Mouse (Mus musculus) intestine, embryonic 15.5 days (tissue): ENCODE results near the gene Dmrt3. TPM values are rescaled to one million over a fixed set of nuclear protein-coding genes. Genes with fewer than 3 reads are reported as not detected.

Experiments
- ATAC-seq: fragments of 200-750 bp; cut with Nextera tagmentation; 2 replicates; pipeline ENCODE4 v1.8.0; 2017; ENCODE audit warnings: moderate TSS enrichment, moderate library complexity
- H3K27ac ChIP-seq: fragments of 300-500 bp; sonication (generic); 2 replicates; pipeline ENCODE4 v1.5.1; 2015; ENCODE audit warnings: mild to moderate bottlenecking, inconsistent platforms
- H3K27me3 ChIP-seq: fragments of 300-500 bp; sonication (generic); replicated peaks from 2 replicates; pipeline ENCODE4 v1.6.1; 2015; ENCODE audit warnings: inconsistent platforms
- H3K36me3 ChIP-seq: fragments of 300-500 bp; sonication (generic); 2 replicates; pipeline ENCODE4 v1.6.1; 2015; ENCODE audit warnings: inconsistent platforms
- H3K4me1 ChIP-seq: fragments of 300-500 bp; sonication (generic); replicated peaks from 2 replicates; pipeline ENCODE4 v1.6.1; 2015; ENCODE audit warnings: inconsistent platforms
- H3K4me2 ChIP-seq: fragments of 300-500 bp; sonication (generic); replicated peaks from 2 replicates; pipeline ENCODE4 v1.6.1; 2015; ENCODE audit warnings: mild to moderate bottlenecking, inconsistent platforms
- H3K4me3 ChIP-seq: fragments of 300-500 bp; sonication (generic); replicated peaks from 2 replicates; pipeline ENCODE4 v1.5.1; 2015; ENCODE audit warnings: inconsistent platforms
- H3K9ac ChIP-seq: fragments of 300-500 bp; sonication (generic); 2 replicates; pipeline ENCODE4 v1.6.1; 2015; ENCODE audit warnings: inconsistent platforms
- H3K9me3 ChIP-seq: fragments of 300-500 bp; sonication (generic); 2 replicates; pipeline ENCODE4 v1.6.1; 2016; ENCODE audit warnings: inconsistent platforms
- WGBS: fragments of 180-500 bp; shearing (Covaris S2); methylation state at CpG from one replicate; pipeline ENCODE4 v1.1.7; 2015; 5-methylcytosine and 5-hydroxymethylcytosine counted together
- polyA plus RNA-seq: library from polyadenylated mRNA; unstranded; fragments of >200 nt; fragmentation: Nextera tagmentation; extraction: Ambion mirVana; gene quantifications from 2 replicates; pipeline ENCODE4 v1.2.1, GENCODE M21; 2015

The Dmrt3 gene
- polyA plus RNA-seq, 1 experiment from 2014 or later, result 0.41 TPM

DNA sequence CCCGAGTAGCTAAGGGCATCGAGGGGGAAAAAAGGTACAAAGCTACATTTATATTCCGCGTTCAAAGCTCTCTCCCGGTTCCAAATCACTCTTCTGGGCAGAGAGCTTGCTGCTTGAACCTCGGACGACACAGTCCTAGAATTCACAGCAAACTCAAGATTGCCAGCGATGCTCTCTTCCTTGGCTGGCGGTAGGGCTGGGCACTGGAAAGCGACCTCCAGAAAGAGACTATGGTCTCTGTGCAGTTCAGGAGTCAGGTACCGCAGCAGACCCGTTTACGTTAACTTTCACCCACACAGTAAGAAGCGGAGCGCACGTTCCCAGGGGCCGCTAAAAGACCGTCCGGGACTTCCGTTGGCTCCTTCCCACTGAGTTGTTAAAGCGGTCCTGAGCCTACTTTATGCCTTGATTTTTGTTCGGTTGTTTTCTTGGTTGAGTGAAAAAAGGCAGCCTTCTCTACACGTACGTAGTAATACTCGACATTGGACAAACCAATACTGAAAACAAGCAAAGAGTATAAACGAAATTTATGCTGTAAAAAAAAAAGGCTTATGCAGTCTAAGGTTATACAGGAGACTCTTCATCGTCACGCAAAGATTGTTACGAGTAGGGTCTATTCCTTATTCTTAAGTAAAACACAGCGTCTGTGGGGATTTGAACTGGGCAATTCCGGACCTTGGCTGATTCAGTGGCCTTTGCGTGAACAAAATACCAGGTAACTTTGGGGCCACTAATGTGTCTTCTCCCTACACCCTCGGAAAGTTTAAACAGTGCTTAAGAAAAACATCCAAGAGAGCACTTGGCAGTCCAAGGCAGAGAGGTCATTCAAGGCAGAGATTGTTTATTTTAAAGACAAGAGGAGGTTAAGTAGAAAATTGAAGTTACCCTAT is 895 bp upstream of the Dmrt3 start:
- no peak for ATAC-seq
- Histone ChIP-seq H3K4me3 (no peak overlapping the region), H3K4me2 (no peak overlapping the region), H3K9ac (no peak overlapping the region), H3K27ac (no peak overlapping the region), H3K27me3 (peaks cover 94% of the 10 kb centered on the region), H3K9me3 (no peaks in the 10 kb centered on the region), H3K4me1 (peaks cover 23% of the 10 kb centered on the region), H3K36me3 (no peaks in the 10 kb centered on the region)
- 1% methylated on average over 33 of the region's 33 CpGs for WGBS

DNA sequence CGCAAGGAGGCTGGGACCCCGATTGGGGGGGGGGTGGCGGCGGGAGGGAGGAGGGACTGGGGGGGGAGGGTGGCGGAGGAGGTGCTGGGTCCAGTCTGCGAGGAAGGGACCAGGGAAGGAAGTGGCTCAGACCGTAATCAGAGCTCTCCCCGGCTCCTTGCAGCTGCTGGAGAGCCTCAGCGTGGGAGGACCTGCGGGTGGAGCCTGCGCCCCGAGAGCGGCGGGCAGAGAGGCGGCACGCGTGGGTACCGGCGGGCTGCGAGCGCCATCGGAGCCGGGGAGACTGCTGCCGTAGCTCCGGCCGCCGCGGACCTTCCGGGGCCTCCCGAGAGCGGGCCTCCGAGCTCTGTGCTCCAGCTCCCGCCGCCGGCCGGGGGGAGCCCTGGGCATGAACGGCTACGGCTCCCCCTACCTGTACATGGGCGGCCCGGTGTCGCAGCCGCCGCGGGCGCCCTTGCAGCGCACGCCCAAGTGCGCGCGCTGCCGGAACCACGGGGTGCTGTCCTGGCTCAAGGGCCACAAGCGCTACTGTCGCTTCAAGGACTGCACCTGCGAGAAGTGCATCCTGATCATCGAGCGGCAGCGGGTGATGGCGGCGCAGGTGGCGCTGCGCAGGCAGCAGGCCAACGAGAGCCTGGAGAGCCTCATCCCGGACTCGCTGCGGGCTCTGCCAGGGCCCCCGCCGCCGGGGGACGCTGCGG is 460 bp downstream of the Dmrt3 start:
- under 1% methylated on average over 64 of the region's 71 CpGs for WGBS
- H3K9me3 ChIP-seq, result no peaks in the 10 kb centered on the region
- no peak overlapping the region for H3K27ac ChIP-seq
- no peaks in the 10 kb centered on the region for H3K36me3 ChIP-seq
- peak; percentile 68 for ATAC-seq
- H3K4me1 ChIP-seq, result peaks cover 22% of the 10 kb centered on the region
- H3K27me3 ChIP-seq, result peaks cover 91% of the 10 kb centered on the region
- peak overlapping the region; percentile 34 for H3K4me3 ChIP-seq
- peak overlapping the region; percentile 23; the same call in 1 of the 2 replicates for H3K9ac ChIP-seq
- H3K4me2 ChIP-seq, result peak overlapping the region; percentile 80

DNA sequence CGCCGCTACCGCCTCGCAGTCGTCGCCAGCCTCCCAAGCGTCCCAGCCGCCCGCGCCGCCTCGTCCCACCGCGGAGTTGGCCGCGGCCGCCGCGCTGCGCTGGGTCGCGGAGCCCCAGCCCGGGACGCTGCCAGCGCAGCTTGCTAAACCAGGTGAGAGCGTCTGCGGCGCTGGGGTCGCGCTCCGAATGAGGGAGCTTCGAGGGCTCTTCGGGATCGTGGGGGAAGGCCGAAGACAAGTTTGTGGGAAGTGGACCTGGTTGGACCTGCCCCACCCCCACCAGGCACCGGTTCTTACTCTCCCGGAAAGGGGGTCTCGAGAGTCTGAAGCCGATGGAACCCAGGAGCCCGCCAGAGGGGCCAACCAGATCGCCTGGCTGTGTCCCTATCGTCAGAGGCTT is 1.0 kb downstream of the Dmrt3 start:
- H3K36me3 ChIP-seq, result no peaks in the 10 kb centered on the region
- H3K27me3 ChIP-seq, result peaks cover 91% of the 10 kb centered on the region
- H3K4me2 ChIP-seq, result peak overlapping the region; percentile 80
- 0 out of 2 replicates have a peak, but pooled peaks have one; percentile 14 for ATAC-seq
- peak overlapping the region; percentile 23; the same call in 1 of the 2 replicates for H3K9ac ChIP-seq
- no peak overlapping the region for H3K27ac ChIP-seq
- no peaks in the 10 kb centered on the region for H3K9me3 ChIP-seq
- H3K4me1 ChIP-seq, result peaks cover 16% of the 10 kb centered on the region
- H3K4me3 ChIP-seq, result peak overlapping the region; percentile 34
- under 1% methylated on average over 42 of the region's 42 CpGs for WGBS

DNA sequence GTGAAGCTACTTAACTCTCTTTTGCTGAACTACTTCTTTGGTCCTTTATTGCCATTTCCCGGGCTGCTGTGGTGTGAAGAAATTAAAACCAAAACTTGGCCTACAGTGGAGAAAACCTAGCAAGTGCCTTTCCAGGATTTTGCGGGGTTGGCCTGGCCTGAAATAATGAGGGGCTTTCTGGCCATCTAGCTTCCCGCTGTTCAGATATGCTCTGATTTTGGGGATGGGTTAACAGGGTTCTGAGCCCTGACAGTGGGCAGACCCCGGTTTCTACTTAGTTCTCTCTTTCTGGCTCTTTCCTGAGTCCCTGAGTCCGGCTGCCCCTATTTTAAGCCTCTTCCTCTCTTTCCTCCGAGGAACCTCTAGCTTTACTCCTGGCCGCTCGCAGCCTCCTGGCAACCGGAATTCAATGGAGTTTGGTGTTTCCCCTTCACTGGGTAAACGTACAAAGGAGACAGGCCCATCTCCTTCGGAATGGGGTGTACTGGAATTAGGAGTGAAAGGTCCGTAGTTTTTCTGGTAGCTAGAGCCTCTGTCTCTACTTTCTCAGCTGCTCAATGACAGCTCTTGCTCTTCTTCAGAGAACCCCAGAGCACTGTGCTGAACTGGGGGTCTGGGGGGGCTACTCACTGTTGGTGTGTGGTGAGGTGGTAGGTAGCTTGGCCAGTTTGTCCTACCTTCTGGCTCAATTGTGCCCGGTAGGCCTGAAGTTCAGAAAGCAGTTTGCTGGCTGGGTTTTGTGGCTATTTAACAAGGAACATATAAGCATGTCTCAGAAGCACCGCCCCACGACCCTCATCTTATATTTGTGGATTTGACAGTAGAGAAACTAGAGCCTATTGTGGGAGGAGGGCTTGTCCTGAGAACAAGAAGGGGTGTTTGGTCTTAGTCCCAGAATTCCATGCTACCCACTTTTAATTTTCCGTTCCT is 2.0 kb downstream of the Dmrt3 start:
- H3K4me2 ChIP-seq, result no peak overlapping the region
- no peak overlapping the region for H3K4me3 ChIP-seq
- no peak overlapping the region for H3K9ac ChIP-seq
- peaks cover 88% of the 10 kb centered on the region for H3K27me3 ChIP-seq
- H3K4me1 ChIP-seq, result peaks cover 14% of the 10 kb centered on the region
- no peak overlapping the region for H3K27ac ChIP-seq
- H3K9me3 ChIP-seq, result no peaks in the 10 kb centered on the region
- no peaks in the 10 kb centered on the region for H3K36me3 ChIP-seq
- no peak for ATAC-seq
- 11% methylated on average over 16 of the region's 16 CpGs for WGBS

DNA sequence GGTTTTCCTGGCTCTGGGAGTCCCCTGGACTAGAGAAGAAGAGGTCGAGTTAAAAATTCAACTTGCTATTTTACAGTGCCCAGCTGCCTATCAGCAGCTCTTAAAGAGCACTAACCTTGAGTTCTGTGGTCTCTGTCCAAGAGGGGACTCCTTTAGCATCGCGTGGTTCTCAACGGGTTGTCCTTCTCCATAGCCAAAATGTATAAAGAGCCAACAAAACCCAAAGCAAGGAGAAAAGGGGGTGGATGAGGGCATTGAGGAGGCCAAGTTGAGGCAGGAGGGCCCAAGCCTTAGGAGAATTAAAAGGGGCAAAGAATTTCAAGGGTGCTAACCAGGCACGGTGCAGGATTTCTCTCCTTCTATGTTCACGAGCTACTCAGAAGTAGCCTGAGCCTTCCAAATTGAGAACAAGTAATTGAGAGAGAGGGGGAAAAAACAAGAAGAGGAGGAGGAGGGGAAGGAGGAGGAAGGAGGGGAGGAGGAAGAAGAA is 2.8 kb downstream of the Dmrt3 start:
- peaks cover 85% of the 10 kb centered on the region for H3K27me3 ChIP-seq
- no peak overlapping the region for H3K9ac ChIP-seq
- WGBS, result 7% methylated on average over 6 of the region's 6 CpGs
- no peak overlapping the region for H3K4me3 ChIP-seq
- no peaks in the 10 kb centered on the region for H3K9me3 ChIP-seq
- H3K36me3 ChIP-seq, result no peaks in the 10 kb centered on the region
- no peak for ATAC-seq
- no peak overlapping the region for H3K4me2 ChIP-seq
- H3K27ac ChIP-seq, result no peak overlapping the region
- H3K4me1 ChIP-seq, result peaks cover 14% of the 10 kb centered on the region

DNA sequence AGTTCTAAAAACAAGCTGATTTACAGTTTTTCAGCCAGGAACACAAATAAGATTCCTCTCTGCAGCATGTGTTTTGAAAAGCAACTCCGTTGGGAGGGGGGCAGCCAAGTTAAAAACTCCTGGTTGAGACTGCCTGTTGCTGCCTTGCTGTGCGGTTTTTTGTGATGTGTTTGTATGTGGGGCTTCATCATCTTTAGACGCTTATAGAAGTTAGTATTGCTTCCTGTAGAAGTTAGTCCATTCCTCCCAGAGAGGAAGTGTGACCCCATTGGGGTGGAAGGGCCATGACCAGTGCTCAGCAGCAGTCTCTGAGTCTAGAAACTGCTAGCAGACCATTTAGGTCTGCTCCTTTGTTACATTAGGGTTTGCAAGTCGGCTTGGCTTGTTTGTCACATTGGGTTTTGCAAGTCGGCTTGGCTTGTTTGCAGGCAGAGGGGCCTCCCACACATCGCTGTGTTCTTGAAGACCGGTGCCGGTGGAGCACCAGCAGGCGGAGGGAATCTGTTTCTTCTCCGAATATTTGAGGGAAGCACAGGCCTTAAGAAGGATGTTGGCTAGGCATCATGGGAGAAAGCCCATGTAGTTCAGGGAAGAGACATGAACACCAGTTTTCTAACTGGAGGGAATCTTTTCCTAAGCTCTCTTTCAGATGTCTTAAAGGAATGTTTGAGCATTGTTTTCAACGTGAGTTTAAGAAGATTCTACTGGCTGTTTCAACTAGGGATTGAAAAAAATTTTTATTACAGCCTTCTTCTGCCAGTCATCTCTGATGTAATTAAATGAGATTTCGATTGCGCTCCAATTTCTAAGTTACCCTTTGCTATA is 3.6 kb downstream of the Dmrt3 start:
- Histone ChIP-seq H3K9me3 (no peaks in the 10 kb centered on the region), H3K27me3 (peaks cover 85% of the 10 kb centered on the region)
- 7% methylated on average over 13 of the region's 13 CpGs for WGBS

DNA sequence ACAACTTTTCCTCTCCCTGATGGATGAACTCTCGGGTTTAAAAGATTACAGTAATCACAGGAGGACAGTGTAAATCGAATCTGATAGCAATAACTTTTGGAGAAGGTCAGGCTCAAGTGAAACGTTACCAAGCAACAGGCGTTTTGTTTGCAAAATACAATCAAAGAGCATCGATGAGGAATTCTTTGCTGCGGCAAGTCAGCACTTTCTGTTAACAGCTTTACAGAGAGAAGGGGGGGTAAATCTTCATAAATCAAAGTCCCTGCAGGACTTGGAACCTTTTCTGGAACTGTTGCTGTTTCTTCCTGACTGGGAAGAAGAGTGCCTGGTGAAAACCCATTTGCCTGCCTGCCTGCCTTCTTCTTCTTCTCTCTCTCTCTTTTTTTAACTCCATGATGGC is 5.8 kb downstream of the Dmrt3 start:
- WGBS, result 15% methylated on average over 6 of the region's 6 CpGs
- peaks cover 3% of the 10 kb centered on the region for H3K4me1 ChIP-seq
- H3K36me3 ChIP-seq, result no peaks in the 10 kb centered on the region
- H3K9me3 ChIP-seq, result no peaks in the 10 kb centered on the region
- H3K4me3 ChIP-seq, result no peak overlapping the region
- H3K9ac ChIP-seq, result no peak overlapping the region
- peaks cover 84% of the 10 kb centered on the region for H3K27me3 ChIP-seq
- no peak overlapping the region for H3K27ac ChIP-seq
- H3K4me2 ChIP-seq, result no peak overlapping the region
- ATAC-seq, result no peak

More for the DNA sequence above, 3.6 kb downstream of the Dmrt3 start:
- ATAC-seq, result no peak
- no peaks in the 10 kb centered on the region for H3K36me3 ChIP-seq
- no peak overlapping the region for H3K4me3 ChIP-seq
- H3K4me1 ChIP-seq, result peaks cover 14% of the 10 kb centered on the region
- H3K4me2 ChIP-seq, result no peak overlapping the region
- no peak overlapping the region for H3K27ac ChIP-seq
- H3K9ac ChIP-seq, result no peak overlapping the region

DNA sequence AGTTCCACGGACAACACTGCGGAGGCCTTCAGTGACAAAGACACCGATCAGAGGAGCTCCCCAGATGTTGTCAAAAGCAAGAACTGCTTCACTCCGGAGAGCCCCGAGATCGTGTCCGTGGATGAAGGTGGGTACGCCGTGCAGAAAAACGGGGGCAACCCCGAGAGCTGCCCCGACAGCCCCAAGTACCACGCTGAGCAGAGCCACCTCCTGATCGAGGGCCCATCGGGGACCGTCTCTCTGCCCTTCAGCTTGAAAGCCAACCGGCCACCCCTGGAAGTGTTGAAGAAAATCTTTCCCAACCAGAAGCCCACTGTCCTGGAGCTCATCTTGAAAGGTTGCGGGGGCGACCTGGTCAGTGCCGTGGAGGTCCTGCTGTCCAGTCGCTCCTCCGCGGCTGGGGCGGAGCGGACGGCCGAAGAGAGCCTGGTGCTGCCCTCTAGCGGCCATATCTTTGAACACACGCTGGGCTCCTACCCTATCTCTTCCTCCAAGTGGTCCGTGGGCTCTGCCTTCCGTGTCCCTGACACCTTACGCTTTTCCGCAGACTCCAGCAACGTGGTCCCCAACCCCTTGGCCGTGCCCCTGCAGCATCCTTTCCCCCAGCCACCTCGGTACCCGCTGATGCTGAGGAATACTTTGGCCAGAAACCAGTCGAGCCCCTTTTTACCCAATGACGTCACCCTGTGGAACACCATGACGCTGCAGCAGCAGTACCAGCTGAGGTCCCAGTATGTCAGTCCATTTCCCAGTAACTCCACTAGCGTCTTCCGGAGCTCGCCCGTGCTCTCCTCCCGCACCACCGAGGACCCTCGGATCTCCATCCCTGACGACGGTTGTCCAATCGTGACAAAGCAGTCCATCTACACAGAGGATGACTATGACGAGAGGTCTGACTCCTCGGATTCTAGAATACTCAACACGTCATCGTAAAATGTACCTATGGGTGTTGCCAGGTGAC is 12.5 kb downstream of the Dmrt3 start:
- Histone ChIP-seq H3K4me3 (peak overlapping the region; percentile 11; the same call in 1 of the 2 replicates), H3K9ac (no peak overlapping the region), H3K36me3 (no peaks in the 10 kb centered on the region), H3K4me2 (peak overlapping the region; percentile 59), H3K27me3 (peaks cover 82% of the 10 kb centered on the region), H3K27ac (no peak overlapping the region), H3K4me1 (peaks cover 6% of the 10 kb centered on the region), H3K9me3 (no peaks in the 10 kb centered on the region)
- WGBS, result 33% methylated on average over 54 of the region's 54 CpGs
- ATAC-seq, result peak; percentile 53; the same call in 1 of the 2 replicates

DNA sequence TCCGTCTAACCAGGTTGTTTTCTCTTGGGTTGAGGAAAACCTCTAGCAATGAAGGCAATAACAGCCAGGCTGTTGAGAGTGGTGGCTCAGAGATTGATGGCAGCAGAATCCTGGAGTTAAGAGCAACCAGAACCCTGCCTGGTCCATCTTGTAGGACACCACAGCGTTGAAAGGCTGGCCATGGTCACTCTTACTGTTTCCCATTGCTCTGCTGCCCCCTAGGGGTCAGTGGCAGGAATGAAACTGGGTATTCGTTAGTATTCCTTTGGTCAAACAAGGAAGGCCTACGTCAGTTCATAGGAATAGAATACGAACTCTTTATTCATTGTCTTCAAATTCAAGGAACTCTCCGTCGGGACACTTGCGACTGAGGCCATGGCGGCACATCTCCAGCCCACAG is 18.4 kb downstream of the Dmrt3 start:
- Histone ChIP-seq H3K36me3 (no peaks in the 10 kb centered on the region), H3K4me1 (no peaks in the 10 kb centered on the region), H3K9ac (no peak overlapping the region), H3K9me3 (no peaks in the 10 kb centered on the region), H3K4me2 (no peak overlapping the region), H3K4me3 (no peak overlapping the region), H3K27ac (no peak overlapping the region), H3K27me3 (peaks cover 38% of the 10 kb centered on the region)
- 12% methylated on average over 9 of the region's 9 CpGs for WGBS
- 0 out of 2 replicates have a peak, but pooled peaks have one; percentile 49 for ATAC-seq

DNA sequence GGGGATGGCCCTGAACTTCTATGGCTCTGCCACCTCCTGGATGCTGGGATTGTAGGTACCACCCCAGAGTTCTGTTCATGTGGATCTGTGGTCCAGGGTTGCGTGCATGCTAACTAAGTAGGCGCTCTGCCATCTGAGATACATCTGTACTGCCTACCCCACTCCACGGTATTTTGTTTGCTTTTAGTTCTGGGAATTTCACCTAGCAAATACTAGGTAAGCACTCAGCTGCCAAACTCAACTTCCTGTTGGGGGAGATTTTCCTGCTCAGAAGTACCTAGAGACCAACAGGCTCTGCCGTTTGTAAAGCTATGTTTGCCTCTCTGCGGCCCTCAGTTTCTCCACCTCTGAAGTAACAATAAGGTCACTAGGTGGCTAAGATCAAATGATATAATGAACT is 25.0 kb downstream of the Dmrt3 start:
- no peak for ATAC-seq
- Histone ChIP-seq H3K27me3 (no peaks in the 10 kb centered on the region), H3K36me3 (no peaks in the 10 kb centered on the region), H3K9me3 (no peaks in the 10 kb centered on the region), H3K4me2 (no peak overlapping the region), H3K4me1 (no peaks in the 10 kb centered on the region), H3K4me3 (no peak overlapping the region), H3K27ac (no peak overlapping the region), H3K9ac (no peak overlapping the region)
- 74% methylated on average over 5 of the region's 5 CpGs for WGBS
